Mouse (Mus musculus) embryo, embryonic 9.5 days (tissue): ENCODE results near the gene Rpl22.

Experiments used
- DNase-seq: peaks from one replicate; pipeline ENCODE4 v3.0.0-alpha.2; 2017; ENCODE audit errors: extremely low spot score

Gene Rpl22

GRCm38 (mm10) chr4:152296874-152297861 lies 28.4 kb upstream of the Rpl22 start, which contains the start of gene Icmt:
Icmt (plus strand) TSS chr4:152297227.
- DNase-seq, result peak; percentile 99

- no peak for DNase-seq
Measured at GRCm38 (mm10) chr4:152298836-152299235, 26.7 kb upstream of the Rpl22 start.

GRCm38 (mm10) chr4:152300375-152300774 lies 25.2 kb upstream of the Rpl22 start:
- DNase-seq, result no peak

GRCm38 (mm10) chr4:152302012-152302411 lies 23.5 kb upstream of the Rpl22 start:
- no peak for DNase-seq

GRCm38 (mm10) chr4:152303172-152303571 lies 22.4 kb upstream of the Rpl22 start:
- no peak for DNase-seq

GRCm38 (mm10) chr4:152304685-152305084 lies 20.9 kb upstream of the Rpl22 start:
- no peak for DNase-seq

GRCm38 (mm10) chr4:152305991-152306390 lies 19.6 kb upstream of the Rpl22 start:
- DNase-seq, result no peak

- no peak for DNase-seq
Measured at GRCm38 (mm10) chr4:152307542-152307941, 18.0 kb upstream of the Rpl22 start.

- no peak for DNase-seq
Measured at GRCm38 (mm10) chr4:152312186-152312585, 13.4 kb upstream of the Rpl22 start.

GRCm38 (mm10) chr4:152313211-152313632 lies 12.3 kb upstream of the Rpl22 start:
- peak; percentile 50 for DNase-seq

- DNase-seq, result no peak
Measured at GRCm38 (mm10) chr4:152313934-152314333, 11.6 kb upstream of the Rpl22 start.

- no peak for DNase-seq
Measured at GRCm38 (mm10) chr4:152315498-152316213, 9.9 kb upstream of the Rpl22 start.

GRCm38 (mm10) chr4:152317631-152318033 lies 7.9 kb upstream of the Rpl22 start:
- no peak for DNase-seq

- peak; percentile 72 for DNase-seq
Measured at GRCm38 (mm10) chr4:152318517-152319234, 6.9 kb upstream of the Rpl22 start, which contains the start of gene Rnf207. Rnf207 (minus strand) TSS chr4:152318993.

GRCm38 (mm10) chr4:152321464-152321863 lies 4.1 kb upstream of the Rpl22 start:
- no peak for DNase-seq

- no peak for DNase-seq
Measured at GRCm38 (mm10) chr4:152324641-152325562, 640 bp upstream of the Rpl22 start.

- DNase-seq, result no peak
Measured at GRCm38 (mm10) chr4:152326543-152326942, 1.0 kb downstream of the Rpl22 start.

- peak; percentile 61 for DNase-seq
Measured at GRCm38 (mm10) chr4:152328691-152329090, 3.1 kb downstream of the Rpl22 start.

- DNase-seq, result peak; percentile 70
Measured at GRCm38 (mm10) chr4:152332952-152333351, 7.4 kb downstream of the Rpl22 start.

GRCm38 (mm10) chr4:152333587-152333986 lies 8.0 kb downstream of the Rpl22 start:
- no peak for DNase-seq

GRCm38 (mm10) chr4:152337772-152338171 lies 12.2 kb downstream of the Rpl22 start:
- DNase-seq, result no peak
